Mouse (Mus musculus): ENCODE data around the gene Sel1l3. TPM values are rescaled to one million over a fixed set of nuclear protein-coding genes. Genes with fewer than 3 reads are reported as not detected.
A peak's percentile ranks its signal among the peaks of the same experiment; 100 is the strongest.

Gene Sel1l3
- polyA plus RNA-seq, 1 experiment from 2014 or later, result 6.9 TPM

GRCm38 (mm10) chr5:53174461-53174860 lies 39.3 kb downstream of the Sel1l3 start:
- 83% methylated on average over 12 of the region's 12 CpGs for WGBS
- H3K27me3 ChIP-seq (replicated peaks; ENCODE audit: control insufficient read depth, insufficient read depth, low read length), result no peaks in the 10 kb centered on the region
- no peaks in the 10 kb centered on the region for H3K4me1 ChIP-seq (ENCODE audit: control insufficient read depth, insufficient read depth, low read length)
- no peak overlapping the region for H3K27ac ChIP-seq (replicated peaks; ENCODE audit: low read depth, low read length)
- H3K9ac ChIP-seq (ENCODE audit: low read depth, low read length), result no peak overlapping the region
- ATAC-seq (ENCODE audit: low read depth) (peak; percentile 65; the same call in 1 of the 2 replicates), DNase-seq (ENCODE audit: low spot score) (no peak)
- H3K9me3 ChIP-seq (ENCODE audit: control insufficient read depth, low read length), result no peaks in the 10 kb centered on the region
- H3K36me3 ChIP-seq (ENCODE audit: control insufficient read depth, insufficient read depth, low read length), result no peaks in the 10 kb centered on the region
- no peak overlapping the region for H3K4me3 ChIP-seq (ENCODE audit: low read depth, low read length)
- no peak overlapping the region for H3K4me2 ChIP-seq (ENCODE audit: low read depth, low read length)

DNA sequence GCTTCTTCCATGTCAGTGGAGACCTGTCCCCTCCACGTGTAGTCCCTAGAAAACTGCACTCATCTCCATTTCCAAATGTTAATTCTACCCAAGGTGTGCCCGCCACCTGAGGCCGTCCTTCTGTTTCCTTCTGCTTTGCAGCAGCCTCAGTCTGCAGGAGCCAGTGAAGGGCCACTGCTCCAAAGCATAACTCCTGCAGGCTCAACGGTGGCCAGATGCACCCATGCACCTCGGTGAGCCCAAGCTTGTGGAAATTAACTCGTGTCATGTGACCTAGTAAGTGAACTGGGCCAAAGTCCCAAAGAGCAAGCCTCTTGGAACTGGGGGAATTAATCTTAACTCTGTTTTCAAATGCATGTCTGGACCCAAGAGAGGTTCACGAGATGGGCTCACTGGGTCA lies 40.8 kb downstream of the Sel1l3 start:
- Histone ChIP-seq H3K4me1 (ENCODE audit: control insufficient read depth, insufficient read depth, low read length) (no peaks in the 10 kb centered on the region), H3K27ac (replicated peaks; ENCODE audit: low read depth, low read length) (no peak overlapping the region), H3K9me3 (ENCODE audit: control insufficient read depth, low read length) (no peaks in the 10 kb centered on the region), H3K27me3 (replicated peaks; ENCODE audit: control insufficient read depth, insufficient read depth, low read length) (no peaks in the 10 kb centered on the region), H3K4me3 (ENCODE audit: low read depth, low read length) (no peak overlapping the region), H3K9ac (ENCODE audit: low read depth, low read length) (no peak overlapping the region), H3K4me2 (ENCODE audit: low read depth, low read length) (no peak overlapping the region), H3K36me3 (ENCODE audit: control insufficient read depth, insufficient read depth, low read length) (no peaks in the 10 kb centered on the region)
- WGBS, result 83% methylated on average over 7 of the region's 7 CpGs
- ATAC-seq (ENCODE audit: low read depth) (no peak), DNase-seq (ENCODE audit: low spot score) (no peak)

GRCm38 (mm10) chr5:53172256-53172636 lies 41.5 kb downstream of the Sel1l3 start:
- H3K36me3 ChIP-seq (ENCODE audit: control insufficient read depth, insufficient read depth, low read length), result no peaks in the 10 kb centered on the region
- no peaks in the 10 kb centered on the region for H3K9me3 ChIP-seq (ENCODE audit: control insufficient read depth, low read length)
- 77% methylated on average over 10 of the region's 10 CpGs for WGBS
- no peak overlapping the region for H3K9ac ChIP-seq (ENCODE audit: low read depth, low read length)
- no peak for DNase-seq (ENCODE audit: low spot score)
- H3K27me3 ChIP-seq (replicated peaks; ENCODE audit: control insufficient read depth, insufficient read depth, low read length), result no peaks in the 10 kb centered on the region
- H3K4me3 ChIP-seq (ENCODE audit: low read depth, low read length), result no peak overlapping the region
- H3K4me1 ChIP-seq (ENCODE audit: control insufficient read depth, insufficient read depth, low read length), result no peaks in the 10 kb centered on the region
- no peak overlapping the region for H3K27ac ChIP-seq (replicated peaks; ENCODE audit: low read depth, low read length)
- H3K4me2 ChIP-seq (ENCODE audit: low read depth, low read length), result no peak overlapping the region
- ATAC-seq (ENCODE audit: low read depth), result no peak

GRCm38 (mm10) chr5:53171611-53172255 lies 42.0 kb downstream of the Sel1l3 start:
- ATAC-seq (ENCODE audit: low read depth), result no peak
- Histone ChIP-seq H3K9me3 (ENCODE audit: control insufficient read depth, low read length) (no peaks in the 10 kb centered on the region), H3K4me2 (ENCODE audit: low read depth, low read length) (no peak overlapping the region), H3K9ac (ENCODE audit: low read depth, low read length) (no peak overlapping the region), H3K4me3 (ENCODE audit: low read depth, low read length) (no peak overlapping the region), H3K27ac (replicated peaks; ENCODE audit: low read depth, low read length) (no peak overlapping the region), H3K27me3 (replicated peaks; ENCODE audit: control insufficient read depth, insufficient read depth, low read length) (no peaks in the 10 kb centered on the region), H3K36me3 (ENCODE audit: control insufficient read depth, insufficient read depth, low read length) (no peaks in the 10 kb centered on the region), H3K4me1 (ENCODE audit: control insufficient read depth, insufficient read depth, low read length) (no peaks in the 10 kb centered on the region)
- no peak for DNase-seq (ENCODE audit: low spot score)
- 84% methylated on average over 6 of the region's 6 CpGs for WGBS

DNA sequence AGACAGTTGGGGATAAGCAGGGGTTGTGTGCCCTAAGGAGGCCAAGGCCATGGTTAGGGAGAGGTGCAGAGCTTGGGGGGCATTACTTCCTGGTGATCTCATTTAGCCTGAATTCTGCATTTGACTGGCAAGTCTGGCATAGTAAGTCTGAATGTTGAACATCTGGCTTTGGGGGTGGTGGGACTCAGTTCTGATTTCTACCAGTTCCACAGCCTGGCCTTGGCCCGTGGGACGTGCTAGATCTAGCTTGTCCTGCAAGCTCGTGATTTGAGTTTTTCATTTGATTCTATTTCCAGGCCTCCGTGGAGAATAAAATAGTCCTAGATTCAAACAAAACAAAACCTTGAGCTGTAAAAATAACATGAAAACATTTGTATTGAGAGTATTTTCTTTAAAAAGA lies 46.2 kb downstream of the Sel1l3 start:
- Histone ChIP-seq H3K9ac (ENCODE audit: low read depth, low read length) (no peak overlapping the region), H3K4me1 (ENCODE audit: control insufficient read depth, insufficient read depth, low read length) (no peaks in the 10 kb centered on the region), H3K36me3 (ENCODE audit: control insufficient read depth, insufficient read depth, low read length) (no peaks in the 10 kb centered on the region), H3K9me3 (ENCODE audit: control insufficient read depth, low read length) (no peaks in the 10 kb centered on the region), H3K27ac (replicated peaks; ENCODE audit: low read depth, low read length) (no peak overlapping the region), H3K27me3 (replicated peaks; ENCODE audit: control insufficient read depth, insufficient read depth, low read length) (no peaks in the 10 kb centered on the region), H3K4me2 (ENCODE audit: low read depth, low read length) (no peak overlapping the region), H3K4me3 (ENCODE audit: low read depth, low read length) (no peak overlapping the region)
- ATAC-seq (ENCODE audit: low read depth), result no peak
- no peak for DNase-seq (ENCODE audit: low spot score)
- WGBS, result 77% methylated on average over 4 of the region's 4 CpGs

DNA sequence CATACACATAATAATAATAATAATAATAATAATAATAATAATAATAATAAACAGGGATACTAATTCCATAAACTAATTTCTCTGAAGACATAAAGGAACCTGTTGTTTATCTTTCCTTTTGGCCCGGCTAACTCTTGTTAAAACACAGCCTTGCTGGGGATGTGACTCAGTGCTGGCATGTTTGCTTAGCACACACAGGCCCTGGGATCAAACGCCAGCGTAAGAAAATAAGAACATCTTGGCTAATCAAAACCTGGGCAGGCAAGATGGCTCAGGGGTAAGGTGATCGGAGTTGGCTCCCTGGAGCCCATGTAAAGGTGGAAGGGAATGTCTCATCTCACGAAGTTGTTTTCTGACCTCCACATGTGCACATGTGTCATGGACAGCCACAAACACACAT lies 48.1 kb downstream of the Sel1l3 start:
- Histone ChIP-seq H3K9me3 (ENCODE audit: control insufficient read depth, low read length) (no peaks in the 10 kb centered on the region), H3K27ac (replicated peaks; ENCODE audit: low read depth, low read length) (no peak overlapping the region), H3K4me3 (ENCODE audit: low read depth, low read length) (no peak overlapping the region), H3K36me3 (ENCODE audit: control insufficient read depth, insufficient read depth, low read length) (no peaks in the 10 kb centered on the region), H3K4me2 (ENCODE audit: low read depth, low read length) (no peak overlapping the region), H3K4me1 (ENCODE audit: control insufficient read depth, insufficient read depth, low read length) (no peaks in the 10 kb centered on the region), H3K27me3 (replicated peaks; ENCODE audit: control insufficient read depth, insufficient read depth, low read length) (no peaks in the 10 kb centered on the region), H3K9ac (ENCODE audit: low read depth, low read length) (no peak overlapping the region)
- ATAC-seq (ENCODE audit: low read depth) (no peak), DNase-seq (ENCODE audit: low spot score) (no peak)
- 76% methylated on average over 5 of the region's 5 CpGs for WGBS

DNA sequence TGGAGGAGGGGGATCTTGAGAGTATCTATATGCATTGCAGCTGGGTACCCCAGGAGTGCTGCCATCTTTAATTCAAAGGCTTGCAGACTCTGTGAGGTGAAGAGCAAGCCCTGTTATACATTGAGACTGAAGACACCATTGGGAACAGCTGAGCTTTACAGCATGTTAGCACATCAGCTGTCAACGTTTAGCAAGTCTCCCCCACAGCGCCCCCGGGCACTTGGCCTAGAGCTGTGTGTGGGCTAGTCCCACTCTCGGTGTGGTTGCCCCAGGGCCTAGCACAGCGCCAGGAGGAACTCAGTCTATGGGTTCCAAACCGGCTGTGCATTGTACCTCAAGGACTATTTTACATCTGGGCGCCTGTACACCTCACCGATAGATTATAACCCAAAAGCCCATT lies 51.3 kb downstream of the Sel1l3 start:
- no peaks in the 10 kb centered on the region for H3K27me3 ChIP-seq (replicated peaks; ENCODE audit: control insufficient read depth, insufficient read depth, low read length)
- ATAC-seq (ENCODE audit: low read depth) (no peak), DNase-seq (ENCODE audit: low spot score) (no peak)
- WGBS, result 85% methylated on average over 8 of the region's 8 CpGs
- H3K4me2 ChIP-seq (ENCODE audit: low read depth, low read length), result no peak overlapping the region
- H3K4me1 ChIP-seq (ENCODE audit: control insufficient read depth, insufficient read depth, low read length), result no peaks in the 10 kb centered on the region
- H3K9ac ChIP-seq (ENCODE audit: low read depth, low read length), result no peak overlapping the region
- no peaks in the 10 kb centered on the region for H3K9me3 ChIP-seq (ENCODE audit: control insufficient read depth, low read length)
- no peak overlapping the region for H3K27ac ChIP-seq (replicated peaks; ENCODE audit: low read depth, low read length)
- H3K4me3 ChIP-seq (ENCODE audit: low read depth, low read length), result no peak overlapping the region
- H3K36me3 ChIP-seq (ENCODE audit: control insufficient read depth, insufficient read depth, low read length), result no peaks in the 10 kb centered on the region

GRCm38 (mm10) chr5:53161506-53162186 lies 52.1 kb downstream of the Sel1l3 start:
- no peak for DNase-seq (ENCODE audit: low spot score)
- Histone ChIP-seq H3K9ac (ENCODE audit: low read depth, low read length) (no peak overlapping the region), H3K36me3 (ENCODE audit: control insufficient read depth, insufficient read depth, low read length) (no peaks in the 10 kb centered on the region), H3K4me2 (ENCODE audit: low read depth, low read length) (no peak overlapping the region), H3K9me3 (ENCODE audit: control insufficient read depth, low read length) (no peaks in the 10 kb centered on the region), H3K27me3 (replicated peaks; ENCODE audit: control insufficient read depth, insufficient read depth, low read length) (no peaks in the 10 kb centered on the region), H3K4me3 (ENCODE audit: low read depth, low read length) (no peak overlapping the region), H3K4me1 (ENCODE audit: control insufficient read depth, insufficient read depth, low read length) (no peaks in the 10 kb centered on the region), H3K27ac (replicated peaks; ENCODE audit: low read depth, low read length) (no peak overlapping the region)
- WGBS, result 85% methylated on average over 8 of the region's 8 CpGs
- no peak for ATAC-seq (ENCODE audit: low read depth)

- H3K9ac ChIP-seq (ENCODE audit: low read depth, low read length), result no peak overlapping the region
- ATAC-seq (ENCODE audit: low read depth), result no peak
- no peaks in the 10 kb centered on the region for H3K4me1 ChIP-seq (ENCODE audit: control insufficient read depth, insufficient read depth, low read length)
Observed at GRCm38 (mm10) chr5:53160207-53160606, 53.5 kb downstream of the Sel1l3 start.

More at GRCm38 (mm10) chr5:53160207-53160606, 53.5 kb downstream of the Sel1l3 start:
- no peaks in the 10 kb centered on the region for H3K27me3 ChIP-seq (replicated peaks; ENCODE audit: control insufficient read depth, insufficient read depth, low read length)
- H3K9me3 ChIP-seq (ENCODE audit: control insufficient read depth, low read length), result no peaks in the 10 kb centered on the region
- no peak overlapping the region for H3K4me3 ChIP-seq (ENCODE audit: low read depth, low read length)
- DNase-seq (ENCODE audit: low spot score), result no peak
- H3K4me2 ChIP-seq (ENCODE audit: low read depth, low read length), result no peak overlapping the region
- H3K36me3 ChIP-seq (ENCODE audit: control insufficient read depth, insufficient read depth, low read length), result no peaks in the 10 kb centered on the region
- no peak overlapping the region for H3K27ac ChIP-seq (replicated peaks; ENCODE audit: low read depth, low read length)
- 85% methylated on average over 6 of the region's 6 CpGs for WGBS

Measured in embryonic facial prominence, embryonic 14.5 days (tissue).